Mouse (Mus musculus) adrenal gland, adult 2 months (tissue): Measurements from ENCODE around the gene Lactb. TPM values are rescaled to one million over a fixed set of nuclear protein-coding genes. Genes with fewer than 3 reads are reported as not detected.
A peak's percentile ranks its signal among the peaks of the same experiment; 100 is the strongest.

Experiments used
- DNase-seq: peaks from one replicate; pipeline ENCODE4 v3.0.0; 2021
- long read RNA-seq: library from polyadenylated mRNA; stranded (forward); transcript quantifications from one replicate; pipeline ENCODE4 v2.0.0, GENCODE M21; 2021
- polyA plus RNA-seq: library from polyadenylated mRNA; depleted of rRNA; stranded (reverse); fragments of >200 nt; gene quantifications from 2 replicates; pipeline ENCODE4 v1.2.3, GENCODE M21; 2012; rRNA removed
- total RNA-seq, 2 experiments: library from RNA; stranded (reverse); gene quantifications; 2 replicates each; pipeline ENCODE4 v1.2.3; 2021

Lactb gene
- total RNA-seq (10 to 100 TPM; 15.7 to 19.1 TPM), polyA plus RNA-seq (23.6 and 32.2 TPM in 2 replicates)
- long read RNA-seq, transcript Lactb-201 (6 exons, 2,031 nt), result major isoform, 14 of 16 reads
- long read RNA-seq, partial matches to known transcripts, result 1 of 16 reads
- long read RNA-seq, other reads (novel, unspliced or antisense), result 0 of 16 reads

DNA sequence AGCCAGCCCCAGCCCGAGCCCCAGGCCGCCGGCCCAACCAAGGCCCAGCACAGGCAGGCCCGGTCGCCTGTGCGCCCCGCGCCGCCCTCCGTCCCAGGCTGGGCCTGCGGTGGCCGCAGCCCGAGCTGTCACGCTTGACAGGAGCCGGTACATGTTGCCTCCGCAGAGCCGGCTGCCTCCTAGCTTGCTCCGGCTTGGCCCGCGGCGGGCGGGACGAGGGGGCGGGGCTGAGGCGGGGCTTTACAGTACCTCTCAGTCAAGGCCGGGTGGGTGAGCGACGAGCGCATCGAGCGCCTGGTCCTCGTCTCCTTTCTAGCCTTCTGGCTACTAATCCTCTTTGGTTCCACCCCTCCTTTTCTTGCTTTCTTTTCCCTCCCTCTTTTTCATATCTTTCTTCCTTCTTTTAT is at the start of gene Lactb:
Gene Lactb (minus strand): TSS at position 246 of the 407 bp plus-strand sequence.
- peak; percentile 97 for DNase-seq

DNA sequence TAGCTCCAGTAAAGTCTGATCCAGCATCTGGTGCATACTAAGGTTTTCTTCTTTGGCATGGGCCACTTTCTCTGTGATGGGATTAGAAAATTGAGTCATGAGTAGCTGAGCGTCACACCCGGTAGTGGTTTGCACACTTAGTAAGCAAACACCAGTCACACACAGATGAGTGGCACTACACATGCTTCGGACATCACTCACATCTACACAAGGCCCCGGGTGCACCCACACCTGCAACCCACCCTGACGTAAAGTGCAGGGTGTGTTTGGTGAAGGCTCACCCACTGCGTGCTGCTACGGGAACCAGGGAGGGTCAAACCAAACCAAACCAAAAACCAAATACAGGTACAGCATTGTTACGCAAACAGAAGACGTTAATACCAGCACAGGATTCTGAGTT is 48.1 kb upstream of the Lactb start:
- DNase-seq, result no peak

DNA sequence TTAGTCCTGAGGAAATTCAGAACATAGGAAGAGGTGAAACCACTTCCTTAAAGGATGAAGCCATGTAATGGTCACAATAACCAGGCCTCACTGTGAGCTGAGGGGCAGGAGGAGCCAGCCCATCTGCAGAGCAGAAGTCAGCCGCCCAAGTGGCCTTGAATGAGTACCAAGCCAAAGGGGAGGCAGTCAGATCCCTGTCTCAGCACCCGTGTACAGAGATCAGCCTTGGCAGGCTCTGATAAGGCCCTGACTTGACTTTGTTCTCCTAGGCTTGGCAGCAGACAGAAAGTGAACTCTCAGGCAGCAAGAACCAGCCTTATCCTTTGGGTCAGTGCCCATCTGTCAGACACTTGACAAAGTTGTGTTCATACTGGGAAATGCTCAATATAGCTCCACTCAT is 44.8 kb upstream of the Lactb start:
- peak; percentile 86 for DNase-seq

DNA sequence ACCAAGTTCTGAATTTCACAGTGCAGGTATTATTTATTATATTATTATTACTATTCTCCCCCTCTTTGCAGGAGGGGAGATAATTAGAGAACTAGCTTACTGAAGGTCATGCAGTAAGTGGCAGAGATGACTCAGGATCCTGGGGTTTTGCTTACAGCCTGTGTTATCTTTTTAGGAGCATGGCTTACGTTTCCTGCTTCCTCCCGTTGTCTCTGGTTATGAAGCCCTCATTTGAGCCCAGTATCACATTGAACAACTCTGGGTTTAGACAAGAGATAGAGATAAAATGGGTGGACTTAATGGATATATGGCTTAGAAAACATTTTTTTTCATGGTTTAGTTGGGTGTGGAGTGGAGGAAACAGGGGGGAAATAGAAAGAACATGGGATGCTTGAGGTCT is 38.2 kb upstream of the Lactb start:
- DNase-seq, result peak; percentile 23

DNA sequence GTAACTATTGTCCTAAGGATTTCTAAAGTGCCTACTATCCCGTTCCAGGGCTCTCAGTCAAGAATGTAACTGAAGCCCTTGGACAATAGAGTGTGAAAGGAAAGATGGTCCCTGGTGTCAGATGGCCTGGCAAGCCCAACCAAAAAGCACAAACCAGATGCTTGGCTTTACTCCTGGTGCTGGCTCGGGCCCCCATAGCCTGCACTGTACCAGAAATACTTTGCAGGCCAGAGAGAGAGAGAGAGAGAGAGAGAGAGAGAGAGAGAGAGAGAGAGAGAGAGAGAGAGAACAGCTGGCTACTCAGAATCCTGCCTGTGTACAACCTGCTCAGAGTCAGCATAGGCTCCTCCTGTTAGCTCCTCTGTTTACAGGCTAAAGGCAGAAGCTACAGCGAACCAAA is 37.2 kb upstream of the Lactb start:
- DNase-seq, result no peak

DNA sequence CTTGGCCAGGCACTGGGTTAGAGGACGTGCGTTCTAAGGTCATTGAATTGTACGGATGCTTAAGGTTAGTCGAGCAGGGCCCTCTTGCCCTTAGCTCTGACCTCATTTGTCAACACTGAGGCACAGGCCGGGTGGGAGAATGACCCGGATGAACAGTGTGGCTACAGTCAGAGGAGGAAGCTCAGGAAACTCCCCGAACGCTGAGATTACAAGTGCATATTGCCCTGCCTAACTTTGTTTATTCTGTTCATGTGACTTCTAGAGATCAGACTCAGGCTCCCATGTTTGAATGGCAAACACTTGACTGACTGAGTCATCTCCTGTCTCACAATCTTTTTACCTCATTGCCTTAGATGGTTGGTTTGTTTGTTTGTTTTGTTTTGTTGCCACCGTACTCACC is 36.2 kb upstream of the Lactb start:
- no peak for DNase-seq

DNA sequence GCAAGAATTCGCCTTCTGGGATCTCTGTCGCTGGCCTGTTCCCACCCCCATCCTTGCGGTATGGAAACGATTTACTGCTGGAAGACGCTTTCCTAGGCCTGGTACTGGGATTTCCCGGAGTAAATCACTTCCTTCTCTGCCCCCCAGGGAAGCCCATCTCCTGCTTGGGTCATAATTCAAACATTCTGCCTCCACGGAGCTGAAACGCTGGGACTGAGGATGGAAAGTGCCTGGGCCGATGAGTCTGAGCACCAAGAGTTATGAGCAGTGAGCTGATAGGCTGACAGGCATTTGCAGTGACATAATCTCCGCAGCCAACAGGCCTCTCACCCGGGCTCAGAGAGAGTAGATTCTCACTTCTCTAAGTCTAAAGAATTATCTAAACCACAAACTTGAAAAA is 33.5 kb upstream of the Lactb start:
- DNase-seq, result no peak

DNA sequence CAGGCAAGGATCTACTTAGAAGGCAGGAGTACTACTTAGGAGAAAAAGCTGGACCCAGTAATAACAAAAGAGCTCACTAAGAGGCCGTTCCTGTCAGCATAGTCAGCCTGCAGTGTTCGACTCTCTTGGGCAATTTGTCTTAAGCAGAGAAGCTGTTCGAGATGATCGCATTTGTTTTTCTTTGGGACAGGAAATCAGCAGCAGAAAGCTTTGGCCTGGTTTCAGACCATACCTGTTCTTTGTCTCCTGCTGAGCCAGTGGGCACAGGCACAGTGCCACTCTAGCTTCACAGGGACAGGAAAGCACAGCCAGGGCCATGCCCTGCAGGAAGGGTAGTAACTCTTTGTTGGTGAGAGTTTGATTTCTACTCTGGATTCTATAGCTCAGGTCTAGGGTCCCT is 31.1 kb upstream of the Lactb start:
- DNase-seq, result no peak

DNA sequence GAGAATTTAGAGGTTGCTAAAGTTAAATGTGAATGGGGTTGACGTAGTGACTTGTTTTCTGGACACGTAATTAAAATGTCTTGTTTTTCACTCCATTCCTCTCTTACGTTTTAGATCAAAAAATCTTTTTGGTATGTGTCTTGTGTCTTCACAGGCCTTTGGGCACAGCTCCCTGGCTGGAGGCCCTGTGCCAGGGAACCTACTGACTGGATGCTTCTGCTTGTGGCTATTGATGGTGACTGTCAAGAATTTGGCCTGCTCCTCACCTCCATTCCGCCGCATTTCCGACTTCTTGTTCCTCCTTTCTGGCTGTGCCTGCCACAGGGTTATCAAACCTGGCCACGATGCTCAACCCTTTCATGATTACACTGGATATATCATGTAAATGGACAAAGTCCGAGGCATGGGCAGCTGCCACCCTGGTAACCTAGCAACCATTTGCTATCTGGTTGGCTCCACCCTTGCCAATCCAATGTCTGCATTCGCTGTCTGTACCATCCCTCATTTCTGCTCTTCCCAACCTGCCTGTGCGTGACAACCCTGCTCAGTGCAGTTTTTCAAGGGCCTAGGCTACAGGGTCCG is 30.0 kb upstream of the Lactb start:
- DNase-seq, result no peak

DNA sequence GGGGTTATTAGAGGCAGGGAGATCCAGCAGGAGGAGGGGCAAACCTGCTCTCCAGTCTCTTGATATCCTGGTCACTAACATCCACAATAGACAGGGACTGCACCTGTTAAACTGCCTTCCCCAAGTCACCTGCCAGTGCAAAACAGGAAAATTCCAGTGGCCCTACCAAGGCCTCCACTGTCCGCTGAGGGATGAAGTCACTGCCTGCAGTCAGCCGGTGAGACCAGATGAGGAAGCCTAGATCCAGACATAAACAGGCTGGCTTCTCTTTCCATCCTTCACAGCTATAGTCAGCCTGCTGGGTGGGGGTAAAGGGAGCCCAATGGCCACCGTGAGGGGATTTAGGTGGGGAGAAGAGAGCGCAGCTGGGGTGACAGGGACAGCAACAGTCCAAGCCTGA is 28.4 kb upstream of the Lactb start:
- peak; percentile 63 for DNase-seq

DNA sequence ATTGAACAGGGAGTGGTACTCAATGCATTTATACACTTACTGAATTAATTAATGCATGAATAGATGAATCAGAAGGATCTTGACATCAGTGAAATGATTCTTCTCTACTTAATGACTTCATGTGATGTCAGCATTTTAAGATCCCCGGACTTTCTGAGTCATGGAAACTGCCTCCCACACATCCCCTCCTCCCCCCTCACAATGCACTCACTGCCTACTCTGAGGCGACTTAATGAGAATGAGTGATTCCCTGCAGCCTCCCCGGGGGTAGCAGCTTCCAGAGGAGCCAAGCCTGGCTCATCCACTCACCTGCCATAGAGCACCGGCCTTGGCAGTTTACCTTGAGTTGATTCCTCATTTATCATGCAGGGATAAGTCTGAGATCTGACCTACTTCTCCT is 27.9 kb upstream of the Lactb start:
- DNase-seq, result peak; percentile 78

DNA sequence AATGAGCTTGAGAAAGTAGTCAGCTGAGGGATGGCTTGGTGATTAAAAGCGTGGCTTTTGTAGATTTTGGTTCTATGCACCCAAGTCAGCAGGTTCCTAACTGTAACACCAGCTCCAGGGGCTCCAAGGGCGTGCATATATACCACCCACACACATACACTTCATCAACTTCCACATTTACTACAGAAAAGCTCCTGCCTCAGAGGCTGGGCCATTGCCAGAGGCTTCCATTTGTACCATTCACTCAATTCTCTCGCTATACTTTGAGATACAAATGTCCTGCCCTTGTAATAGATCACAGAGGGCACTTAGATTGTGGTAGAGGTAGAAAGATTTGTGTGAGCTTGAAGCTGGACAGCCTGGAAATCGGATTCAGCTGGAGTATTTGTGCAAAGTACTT is 26.2 kb upstream of the Lactb start:
- no peak for DNase-seq

DNA sequence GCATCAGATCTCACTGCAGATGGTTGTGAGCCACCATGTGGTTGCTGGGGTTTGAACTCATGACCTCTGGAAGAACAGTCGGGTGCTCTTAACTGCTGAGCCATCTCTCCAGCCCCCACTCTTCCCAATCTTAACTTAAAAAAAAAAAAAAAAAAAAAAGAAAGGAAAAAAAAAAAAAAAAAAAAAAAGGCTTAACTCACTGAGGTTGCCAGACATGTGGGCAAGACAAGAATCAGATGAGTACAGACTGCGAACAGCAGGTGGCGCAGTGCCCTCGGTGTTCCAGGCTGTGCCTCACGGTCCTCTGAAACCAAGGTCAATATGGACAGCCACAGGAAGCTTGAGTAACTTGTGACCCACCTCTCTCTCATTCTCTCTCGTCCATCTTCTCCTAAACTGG is 25.8 kb upstream of the Lactb start:
- peak; percentile 87 for DNase-seq

DNA sequence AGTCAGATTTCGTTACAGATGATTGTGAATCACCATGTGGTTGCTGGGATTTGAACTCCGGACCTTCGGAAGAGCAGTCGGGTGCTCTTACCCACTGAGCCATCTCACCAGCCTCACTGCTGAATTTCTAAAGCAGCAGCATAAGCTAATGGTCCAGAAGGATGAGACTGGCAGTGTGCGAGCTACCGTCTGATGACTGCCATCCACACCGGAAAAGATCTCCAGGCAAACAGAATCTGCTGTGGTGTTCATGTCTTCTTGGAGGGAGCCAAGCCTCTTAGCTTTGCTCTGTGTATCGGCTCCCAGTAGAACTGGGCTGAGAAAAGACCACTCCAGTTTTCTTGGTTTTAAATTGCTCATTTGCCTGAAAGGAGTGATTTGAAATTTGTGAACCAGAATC is 24.4 kb upstream of the Lactb start:
- no peak for DNase-seq

DNA sequence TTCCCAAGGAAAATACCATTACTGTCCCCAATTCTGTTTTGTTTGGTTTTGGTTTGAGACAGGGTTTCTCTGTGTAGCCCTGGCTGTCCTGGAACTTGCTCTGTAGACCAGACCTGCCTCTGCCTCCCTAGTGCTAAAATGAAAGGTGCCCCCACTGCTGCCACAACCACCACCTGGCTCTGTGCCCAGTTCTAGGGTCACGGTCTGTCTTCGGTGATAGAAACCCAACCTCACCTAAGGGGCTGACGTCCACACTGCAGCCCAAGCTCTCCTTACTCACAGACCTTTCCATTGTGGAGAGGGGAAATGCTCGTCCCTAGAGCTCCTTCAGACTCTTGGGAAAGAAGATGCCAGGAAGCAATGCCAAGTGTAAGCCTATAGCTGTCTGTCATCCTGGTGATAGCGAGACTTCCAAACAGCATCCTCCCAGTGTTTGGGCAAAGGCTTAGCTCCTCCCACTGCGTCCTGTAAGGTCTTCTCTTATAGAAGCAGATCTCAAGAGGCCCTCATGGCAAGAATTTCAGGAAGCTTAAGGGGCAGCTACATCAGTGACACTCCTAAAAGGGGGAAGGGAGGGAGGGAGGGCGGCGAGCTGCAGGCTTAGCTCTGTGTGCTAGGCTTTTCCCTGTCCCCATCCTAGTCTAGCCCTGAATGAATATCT is 16.6 kb upstream of the Lactb start:
- no peak for DNase-seq

DNA sequence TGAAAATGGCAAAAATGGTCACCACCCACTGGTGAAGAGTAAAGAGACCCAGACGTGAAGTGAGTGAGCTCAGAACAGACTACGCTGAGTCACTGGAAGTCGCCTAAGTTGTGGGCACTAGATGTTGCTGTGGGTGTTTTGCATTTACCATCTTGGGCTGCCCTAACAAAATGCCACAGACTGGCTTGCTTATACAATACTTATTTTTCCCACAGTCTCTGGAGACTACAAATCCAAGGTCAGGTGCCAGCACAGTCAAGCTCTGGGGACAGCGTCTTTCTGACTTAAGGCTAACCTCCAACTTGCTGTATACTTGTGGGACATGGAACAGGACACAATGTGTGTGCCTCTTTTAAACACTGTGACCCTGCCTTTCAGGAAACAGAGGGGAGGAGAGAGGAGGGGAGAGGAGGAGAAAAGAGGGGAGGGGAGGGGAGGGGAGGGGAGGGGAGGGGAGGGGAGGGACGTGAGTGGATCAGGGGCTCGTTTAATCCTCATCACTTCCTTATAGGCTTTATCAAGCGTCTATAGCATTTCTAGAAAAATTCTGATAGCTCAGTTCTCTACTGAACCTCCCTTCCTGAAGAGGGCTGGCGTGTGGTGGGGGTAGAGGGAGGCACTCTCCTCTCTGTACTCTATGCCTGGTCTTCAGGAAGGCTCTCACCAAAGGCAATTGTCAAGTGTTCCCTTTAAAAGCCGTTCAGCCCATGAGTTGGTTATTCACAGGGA is 15.9 kb upstream of the Lactb start:
- no peak for DNase-seq

DNA sequence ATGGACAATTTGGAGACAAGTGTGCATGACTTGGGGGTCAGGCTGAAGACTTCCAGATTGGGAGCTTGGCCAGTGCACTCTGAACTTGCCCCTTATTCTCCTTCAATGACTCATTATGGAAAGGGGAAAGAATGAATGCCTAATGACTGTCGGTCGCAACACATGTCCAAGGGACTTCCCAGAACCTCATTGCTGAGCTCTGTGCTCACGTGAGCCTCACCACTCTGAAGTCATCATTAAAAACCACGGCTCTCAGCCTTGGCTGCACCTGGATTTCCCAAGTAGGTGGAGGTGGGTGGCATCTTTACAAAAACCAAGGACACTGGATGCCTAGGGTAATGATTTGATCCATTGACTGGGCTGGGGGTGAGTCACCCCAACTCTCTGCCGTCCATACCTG is 14.8 kb upstream of the Lactb start:
- DNase-seq, result no peak

DNA sequence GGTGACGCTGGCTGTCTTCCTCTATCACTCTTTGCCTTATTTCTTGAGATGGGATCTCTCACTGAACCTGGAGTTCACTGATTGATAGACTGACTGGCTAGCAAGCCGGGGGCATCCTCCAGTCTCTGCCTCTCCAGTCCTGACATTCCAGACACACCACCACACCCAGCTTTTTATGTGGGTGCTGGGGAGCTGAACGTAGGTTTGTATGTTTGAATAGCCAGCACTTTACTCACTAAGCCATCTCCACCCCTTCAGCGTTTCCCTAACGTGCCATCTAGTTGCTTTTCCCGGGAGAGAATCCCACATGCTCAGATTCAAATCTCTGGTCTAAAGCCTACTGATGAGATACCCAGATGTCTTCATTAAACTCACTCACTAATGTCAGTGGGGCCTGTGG is 14.3 kb upstream of the Lactb start:
- no peak for DNase-seq

DNA sequence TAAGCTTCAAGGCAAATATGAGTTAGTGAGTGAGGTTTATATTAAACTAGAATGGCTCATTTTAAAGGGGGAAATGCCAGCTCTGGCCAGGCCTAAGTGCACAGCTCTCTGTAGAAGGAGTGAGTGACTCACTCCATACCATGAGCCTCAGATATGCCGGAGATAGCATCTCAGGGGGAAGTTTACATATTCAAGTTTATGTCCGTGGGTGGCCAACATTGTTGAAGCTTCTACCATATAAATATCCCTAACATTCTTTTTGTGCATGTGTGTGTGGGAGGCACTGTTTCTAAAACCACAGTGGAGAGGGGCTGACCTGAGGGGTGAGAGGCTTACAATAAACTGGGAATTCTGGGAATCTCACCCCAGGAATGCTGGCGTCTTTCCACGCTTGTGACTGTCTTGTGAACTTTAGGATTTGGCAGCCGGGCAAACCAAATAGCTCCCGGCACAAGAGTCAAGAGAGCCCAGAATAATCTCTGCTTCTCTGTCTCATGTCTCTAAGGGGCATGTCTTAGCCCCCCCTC is 13.7 kb upstream of the Lactb start:
- peak; percentile 15 for DNase-seq

DNA sequence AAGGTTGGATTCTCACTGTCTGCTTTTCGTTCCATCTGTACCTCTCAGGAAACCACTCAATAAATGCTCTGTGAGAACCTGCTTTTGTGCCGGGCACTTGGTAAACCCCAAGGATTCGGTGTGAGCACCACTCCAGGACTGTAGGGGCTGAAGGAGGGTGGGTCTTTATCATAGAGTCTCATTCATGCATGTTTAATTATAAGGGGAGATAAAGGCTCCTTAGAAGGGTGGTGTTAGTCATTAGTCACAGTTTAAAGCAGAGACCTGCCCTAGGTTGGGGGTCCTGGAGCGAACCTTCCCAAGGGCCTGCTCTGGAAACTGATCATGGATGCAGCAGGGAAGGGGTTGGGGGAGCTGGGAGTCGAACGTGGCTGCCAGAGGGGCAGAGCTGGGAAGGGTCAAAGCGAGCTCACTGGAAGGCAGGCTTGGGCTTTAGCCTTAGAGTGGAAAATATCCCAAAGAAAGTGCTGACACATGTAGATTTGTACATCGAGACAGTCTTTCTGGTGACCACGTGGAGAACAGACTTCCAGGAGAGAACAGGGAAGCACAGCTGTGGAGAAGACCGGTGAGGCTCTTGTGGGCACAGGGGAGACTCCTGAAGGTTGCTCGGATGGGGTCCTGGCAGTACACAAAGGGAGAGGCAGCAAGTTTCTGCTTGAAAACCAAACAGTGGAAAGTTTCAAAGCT is 13.1 kb upstream of the Lactb start:
- no peak for DNase-seq

DNA sequence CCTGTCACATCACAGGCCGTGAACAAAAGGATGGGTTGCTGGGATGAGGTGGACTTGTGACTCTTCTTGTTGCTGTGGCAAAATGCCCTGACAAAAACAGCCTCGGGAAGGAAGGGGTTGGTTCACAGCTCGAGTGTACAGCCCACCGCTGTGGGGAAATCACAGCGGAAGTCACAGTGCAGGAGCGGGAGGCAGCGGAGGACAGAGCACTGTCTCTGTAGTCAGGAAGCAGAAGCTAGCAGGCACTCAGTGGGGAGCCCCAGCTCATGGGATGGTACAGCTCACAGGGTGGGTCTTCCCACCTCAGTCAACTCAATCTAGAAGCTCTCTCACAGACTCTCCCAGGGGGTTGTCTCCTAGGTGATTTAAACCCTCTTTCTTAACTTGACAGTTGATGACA is 10.1 kb upstream of the Lactb start:
- DNase-seq, result no peak

DNA sequence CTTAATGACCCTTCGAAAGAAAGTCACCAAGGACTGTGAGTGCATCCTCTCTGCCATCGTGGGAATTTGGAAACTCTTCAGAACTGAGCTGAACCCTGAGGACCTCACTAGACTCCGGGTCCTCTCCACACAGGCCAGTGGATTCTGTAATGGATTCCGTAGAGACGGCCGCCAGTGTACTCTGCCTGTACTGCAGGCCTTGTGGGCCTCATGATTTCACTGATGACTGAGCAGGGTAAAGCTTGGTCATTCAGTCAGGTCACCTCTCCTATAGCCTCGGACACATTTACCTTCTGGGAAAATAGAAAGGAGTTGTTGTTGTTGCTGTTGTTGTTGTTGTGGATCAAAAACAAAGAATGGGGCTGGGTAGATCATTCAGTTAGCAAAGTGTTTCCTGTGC is 6.8 kb upstream of the Lactb start:
- no peak for DNase-seq

DNA sequence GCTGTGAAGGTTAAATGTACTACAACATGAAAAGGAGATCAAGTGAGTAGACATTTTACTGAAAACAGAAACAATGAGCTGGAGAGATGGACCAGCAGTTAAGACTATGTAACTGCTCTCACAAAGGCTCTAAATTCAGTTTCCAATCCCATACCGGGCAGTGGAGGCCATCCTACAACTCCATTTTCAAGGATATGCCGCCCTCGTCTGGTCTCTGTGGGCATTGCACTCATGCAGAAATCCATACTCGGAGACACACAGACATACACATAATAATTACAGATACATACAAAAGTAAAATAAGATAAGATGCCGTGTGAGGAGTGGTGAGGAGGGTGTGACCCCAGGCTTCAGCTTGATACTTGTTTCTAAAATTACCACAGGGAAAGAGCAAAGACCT is 5.2 kb upstream of the Lactb start:
- DNase-seq, result peak; percentile 58
